Mouse (Mus musculus) heart, adult 2 months (tissue): Measurements from ENCODE around the gene Frmd8. TPM values are rescaled to one million over a fixed set of nuclear protein-coding genes. Genes with fewer than 3 reads are reported as not detected.

Experiments used
- DNase-seq, 2 experiments: peaks; one replicate each; pipeline ENCODE4 v3.0.0; 2021
- H3K27ac ChIP-seq: fragments of 200-600 bp; 2 replicates; pipeline ENCODE4 v1.8.1; 2022
- H3K27me3 ChIP-seq: fragments of 200-500 bp; 2 replicates; pipeline ENCODE4 v1.6.1; 2012; ENCODE audit warnings: mild to moderate bottlenecking, low read length, inconsistent platforms, mixed read lengths; ENCODE audit not compliant: control insufficient read depth, insufficient read depth
- H3K36me3 ChIP-seq: fragments of 200-500 bp; 2 replicates; pipeline ENCODE4 v1.6.1; 2012; ENCODE audit warnings: low read length, inconsistent platforms; ENCODE audit not compliant: control insufficient read depth, insufficient read depth
- H3K4me1 ChIP-seq: fragments of 200-500 bp; 2 replicates; pipeline ENCODE4 v1.6.1; 2011; ENCODE audit warnings: low read length; ENCODE audit not compliant: control insufficient read depth, insufficient read depth
- H3K4me3 ChIP-seq: fragments of 200-600 bp; 2 replicates; pipeline ENCODE4 v1.8.1; 2022
- H3K79me2 ChIP-seq: fragments of 200-500 bp; replicated peaks from 2 replicates; pipeline ENCODE4 v1.6.1; 2012; ENCODE audit warnings: mild to moderate bottlenecking, inconsistent platforms, low read length, moderate library complexity, mixed read lengths; ENCODE audit not compliant: control insufficient read depth, insufficient read depth
- H3K9ac ChIP-seq: fragments of 200-500 bp; 2 replicates; pipeline ENCODE4 v1.6.1; 2012; ENCODE audit warnings: low read depth, mild to moderate bottlenecking, control low read depth, inconsistent platforms, low read length, mixed read lengths
- CTCF ChIP-seq: fragments of 200-600 bp; IDR thresholded peaks from 2 replicates; pipeline ENCODE4 v1.8.1; 2022; ENCODE audit warnings: antibody characterized with exemption, mild to moderate bottlenecking, moderate library complexity
- EP300 ChIP-seq: fragments of 200-500 bp; IDR thresholded peaks from 2 replicates; pipeline ENCODE4 v1.6.1; 2011; ENCODE audit warnings: low read depth, low read length, control low read depth; ENCODE audit not compliant: insufficient read depth
- POLR2A ChIP-seq: fragments of 200-500 bp; IDR thresholded peaks from 2 replicates; pipeline ENCODE4 v1.6.1; 2011; ENCODE audit warnings: mild to moderate bottlenecking, low read depth, low read length, control low read depth; ENCODE audit not compliant: insufficient read depth
- WGBS: fragments of 180-500 bp; shearing (Covaris S2); methylation state at CpG from one replicate; pipeline ENCODE4 v1.1.7; 2018; 5-methylcytosine and 5-hydroxymethylcytosine counted together
- intact Hi-C: fragments of 180-260 bp; cut with DNase I; formaldehyde crosslinking; loops from one replicate; pipeline ENCODE4 v1.15.1; 2025
- polyA plus RNA-seq: library from polyadenylated mRNA; depleted of rRNA; stranded (reverse); fragments of >200 nt; gene quantifications from 2 replicates; pipeline ENCODE4 v1.2.3, GENCODE M21; 2012
- total RNA-seq, 2 experiments: library from RNA; stranded (reverse); gene quantifications; 2 replicates each; pipeline ENCODE4 v1.2.3; 2021

Gene Frmd8
- total and polyA plus RNA-seq, 3 experiments, result 7.0 to 8.4 (median 7.7) TPM

DNA sequence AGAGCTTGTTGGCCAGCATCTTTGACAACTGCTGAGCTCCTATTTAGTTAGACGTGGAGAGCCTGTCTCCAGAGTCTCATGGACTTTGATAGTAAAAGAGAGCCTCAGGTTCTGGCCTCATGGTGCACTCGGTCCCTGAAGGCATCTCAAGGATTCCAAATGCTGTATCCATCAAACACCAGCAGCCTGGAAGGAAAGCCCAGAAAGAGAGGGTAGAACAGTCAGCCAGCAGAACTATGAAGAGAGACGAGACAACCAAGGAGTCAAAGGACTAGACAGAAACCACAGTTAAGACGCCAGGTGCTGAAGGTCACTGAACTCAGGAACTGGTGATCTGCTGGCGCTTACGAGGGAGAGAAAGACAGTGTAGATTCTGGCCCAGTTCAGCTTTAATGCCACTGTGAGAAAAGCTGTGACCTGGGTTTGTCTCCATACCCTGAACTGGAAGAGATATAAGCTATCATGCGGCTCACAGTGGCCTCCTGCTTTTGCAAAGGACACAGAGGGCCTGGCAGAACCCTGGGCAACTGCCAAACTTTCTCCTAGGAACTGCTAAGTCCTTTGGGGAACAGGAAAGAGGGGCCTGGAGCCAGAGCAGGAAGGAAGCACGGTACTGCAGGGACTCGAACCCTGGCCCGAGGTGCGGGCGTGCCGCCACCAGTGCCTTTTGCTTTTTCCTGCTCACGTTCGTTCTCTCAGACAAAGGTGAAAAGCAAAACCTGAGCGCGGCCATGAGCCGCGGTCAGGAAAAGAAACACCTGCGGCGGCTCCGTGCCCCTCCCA lies 50.8 kb downstream of the Frmd8 start:
- Histone ChIP-seq H3K9ac (peak overlapping the region; percentile 39), H3K27me3 (no peaks in the 10 kb centered on the region), H3K79me2 (no peaks in the 10 kb centered on the region), H3K36me3 (peaks cover 46% of the 10 kb centered on the region), H3K4me3 (no peak overlapping the region), H3K27ac (peak overlapping the region; percentile 92), H3K4me1 (peaks cover 28% of the 10 kb centered on the region)
- peak; percentile 61 to 65 for DNase-seq
- intact Hi-C loops, result loop anchor here (2.0 kb wide), 1 partner anchor 15 kb away; no protein-coding TSS in a partner anchor
- WGBS, result 25% methylated on average over 22 of the region's 22 CpGs
- TF ChIP-seq POLR2A, result no peak; the same call in 1 of the 2 replicates
- TF ChIP-seq CTCF, result no peak
- peak; percentile 68; the same call in 1 of the 2 replicates for TF ChIP-seq EP300

DNA sequence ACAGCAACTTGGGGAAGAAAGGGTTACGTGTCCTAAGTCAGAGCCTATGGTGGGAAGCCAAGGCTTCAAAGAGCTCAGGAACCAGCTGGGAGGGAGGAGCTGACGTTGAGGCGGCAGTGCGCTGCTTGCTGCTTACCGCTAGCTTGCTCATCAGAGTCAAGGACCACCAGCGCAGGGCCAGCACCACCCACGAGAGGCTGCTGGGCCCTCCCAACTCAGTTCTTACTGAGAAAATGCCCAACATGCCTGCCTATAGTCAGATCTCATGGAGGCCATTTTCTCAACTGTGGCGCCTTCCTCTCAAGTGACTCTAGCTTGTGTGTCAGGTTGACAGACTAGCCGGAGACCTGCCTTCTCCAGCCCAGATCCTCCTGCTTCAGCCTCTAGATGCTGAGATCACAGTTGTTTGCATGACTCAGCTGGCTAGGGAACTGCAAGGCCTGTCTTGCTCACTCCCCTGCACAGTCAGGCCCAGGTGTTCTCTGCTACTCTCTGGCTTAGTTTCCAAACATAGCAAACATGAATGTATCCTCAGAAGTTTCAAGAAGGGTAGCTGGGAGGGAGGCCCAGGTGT lies 51.7 kb downstream of the Frmd8 start:
- H3K4me3 ChIP-seq, result peak overlapping the region; percentile 14; the same call in 1 of the 2 replicates
- peaks cover 45% of the 10 kb centered on the region for H3K36me3 ChIP-seq
- H3K27ac ChIP-seq, result peak overlapping the region; percentile 92
- H3K27me3 ChIP-seq, result no peaks in the 10 kb centered on the region
- DNase-seq, result no peak
- WGBS, result 15% methylated on average over 9 of the region's 9 CpGs
- H3K79me2 ChIP-seq, result no peaks in the 10 kb centered on the region
- TF ChIP-seq EP300 (peak; percentile 19; the same call in 1 of the 2 replicates), CTCF (no peak), POLR2A (peak; percentile 45; the same call in 1 of the 2 replicates)
- peaks cover 29% of the 10 kb centered on the region for H3K4me1 ChIP-seq
- intact Hi-C loops, result no loop called here
- 0 out of 2 replicates have a peak overlapping the region, but pooled peaks have one; percentile 3 for H3K9ac ChIP-seq

DNA sequence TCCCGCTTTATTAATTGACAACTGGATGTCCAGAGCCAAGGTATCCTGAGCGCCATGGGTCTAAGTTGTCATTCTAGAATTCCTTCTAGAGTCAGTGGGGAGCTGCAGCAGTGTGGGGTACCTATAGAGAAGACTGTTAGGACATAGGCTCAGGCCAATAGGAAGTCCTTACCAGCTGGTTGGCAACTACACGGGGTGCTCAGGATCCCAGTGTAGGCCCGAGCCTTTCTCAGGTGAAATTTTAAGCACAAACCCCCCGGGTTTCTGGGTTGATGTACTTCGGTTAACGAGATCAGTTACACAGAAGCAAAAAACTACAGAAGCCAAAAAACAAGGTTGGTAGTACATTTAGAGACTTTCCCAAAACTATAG lies 52.3 kb downstream of the Frmd8 start:
- DNase-seq, result no peak
- Histone ChIP-seq H3K9ac (peak overlapping the region; percentile 4), H3K4me3 (no peak overlapping the region), H3K27me3 (no peaks in the 10 kb centered on the region), H3K27ac (peak overlapping the region; percentile 92), H3K79me2 (no peaks in the 10 kb centered on the region), H3K36me3 (peaks cover 42% of the 10 kb centered on the region), H3K4me1 (peaks cover 30% of the 10 kb centered on the region)
- 0 out of 2 replicates have a peak, but pooled peaks have one; percentile 1 for TF ChIP-seq POLR2A
- TF ChIP-seq CTCF, result no peak
- WGBS, result 50% methylated on average over 7 of the region's 7 CpGs
- intact Hi-C loops, result no loop called here

DNA sequence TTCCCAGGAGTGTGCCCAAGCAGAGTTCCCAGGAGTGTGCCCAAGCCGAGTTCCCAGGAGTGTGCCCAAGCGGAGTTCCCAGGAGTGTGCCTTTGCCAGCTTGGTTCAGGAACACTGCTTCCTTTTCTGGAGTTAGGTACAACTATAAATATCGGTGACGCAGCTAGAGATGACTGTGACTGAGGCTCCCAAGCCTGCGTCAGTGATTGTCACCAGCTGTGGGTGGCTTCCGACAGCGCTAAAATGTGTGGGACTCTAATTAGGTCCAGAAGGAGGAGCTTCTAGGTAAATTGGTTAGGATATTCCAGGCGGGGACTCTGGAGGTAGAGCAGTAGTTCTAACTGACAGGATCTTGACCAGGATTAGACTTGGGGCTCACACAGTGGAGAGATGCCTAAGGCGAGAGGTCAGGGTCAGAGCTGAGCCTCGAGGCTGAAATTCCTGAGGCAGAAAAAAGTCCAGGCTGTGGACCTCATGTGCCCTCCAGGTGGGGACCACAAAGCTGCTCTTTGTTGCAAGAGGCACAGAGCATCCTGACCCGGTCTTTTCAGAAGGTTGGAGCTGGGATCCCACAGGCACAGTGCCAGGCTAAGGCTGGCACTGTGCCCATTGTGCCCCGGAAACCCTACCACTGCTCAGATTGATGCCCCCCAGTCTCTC lies 52.8 kb downstream of the Frmd8 start:
- Histone ChIP-seq H3K4me1 (peaks cover 28% of the 10 kb centered on the region), H3K9ac (peak overlapping the region; percentile 4), H3K27me3 (no peaks in the 10 kb centered on the region), H3K27ac (peak overlapping the region; percentile 92), H3K36me3 (peaks cover 37% of the 10 kb centered on the region), H3K4me3 (no peak overlapping the region), H3K79me2 (no peaks in the 10 kb centered on the region)
- DNase-seq, result peak in 1 of 2 experiments; percentile 76
- 21% methylated on average over 12 of the region's 12 CpGs for WGBS
- TF ChIP-seq EP300, result peak; percentile 75; the same call in 1 of the 2 replicates
- TF ChIP-seq CTCF, result no peak
- peak; percentile 19; the same call in 1 of the 2 replicates for TF ChIP-seq POLR2A
- intact Hi-C loops, result no loop called here

DNA sequence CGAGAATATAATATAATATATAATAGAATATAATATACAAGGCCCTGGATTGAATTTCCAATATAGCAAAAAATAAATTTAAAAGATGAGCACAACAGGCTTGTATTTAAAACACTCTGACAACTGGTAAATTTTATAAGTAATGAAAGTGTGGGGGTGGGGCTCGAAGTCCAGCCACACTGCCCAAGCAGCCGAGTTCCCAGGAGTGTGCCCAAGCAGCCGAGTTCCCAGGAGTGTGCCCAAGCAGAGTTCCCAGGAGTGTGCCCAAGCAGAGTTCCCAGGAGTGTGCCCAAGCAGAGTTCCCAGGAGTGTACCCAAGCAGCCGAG lies 53.3 kb downstream of the Frmd8 start:
- no peak overlapping the region for H3K4me3 ChIP-seq
- peak overlapping the region; percentile 92 for H3K27ac ChIP-seq
- TF ChIP-seq EP300 (no peak), CTCF (no peak), POLR2A (no peak)
- no peaks in the 10 kb centered on the region for H3K27me3 ChIP-seq
- WGBS, result 43% methylated on average over 5 of the region's 5 CpGs
- peaks cover 32% of the 10 kb centered on the region for H3K36me3 ChIP-seq
- H3K9ac ChIP-seq, result no peak overlapping the region
- DNase-seq, result no peak
- intact Hi-C loops, result no loop called here
- no peaks in the 10 kb centered on the region for H3K79me2 ChIP-seq
- H3K4me1 ChIP-seq, result peaks cover 27% of the 10 kb centered on the region
